In the genomic region with DNA sequence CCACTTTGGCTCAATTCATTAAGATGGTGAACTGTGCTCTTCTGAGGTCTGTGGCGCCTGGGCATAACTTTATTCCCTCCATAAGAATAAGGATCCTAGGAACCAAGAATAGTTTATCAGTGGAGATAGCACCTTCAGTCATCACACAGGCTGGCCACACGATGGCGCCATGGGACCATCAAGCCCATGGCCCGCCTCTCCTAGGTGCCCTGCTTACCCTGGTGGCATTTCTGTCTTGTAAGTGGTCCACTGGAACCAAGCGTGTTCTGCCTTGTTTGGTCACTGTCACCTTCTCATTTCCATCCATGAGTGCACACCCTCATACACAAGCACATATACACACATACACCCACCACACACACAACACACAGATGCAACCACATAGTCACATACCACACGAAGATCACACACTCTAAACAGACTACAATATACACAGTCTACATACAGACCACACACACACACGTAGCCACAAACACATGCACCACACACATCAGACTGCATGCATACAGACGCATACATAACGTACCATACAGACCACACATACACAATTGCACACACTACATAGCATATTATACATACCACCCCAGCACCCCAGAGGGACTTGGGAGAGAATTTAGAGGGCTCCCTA, we compare ENCODE assay signal across 10 mouse cellular contexts.
DNase-seq lines count a peak whose midpoint lies in the region; ATAC-seq lines count a peak whose summit lies in the region.
"Had no signal": no experiment of that assay in that cellular context is flagged by ENCODE, and none has a peak within 500 bp of the region (broad histone marks: within the 10 kb centered on the region; RNA-seq: fewer than 3 reads in every experiment).

No protein-coding gene starts in this region.

- 40% methylated on average over 9 of the region's 9 CpGs for WGBS in embryonic facial prominence, embryonic 10.5 days
- 38% methylated on average over 9 of the region's 9 CpGs for WGBS in hindbrain, embryonic 11.5 days
- 42% methylated on average over 9 of the region's 9 CpGs for whole genome bisulfite sequencing in midbrain, embryonic 16.5 days

- peak; percentile 51 for ATAC-seq in hindbrain, embryonic 11.5 days (ENCODE audit: low FRiP score)
- peak; percentile 75 for ATAC-seq in midbrain, embryonic 16.5 days

- H3K27me3 ChIP-seq in embryonic facial prominence, embryonic 10.5 days (replicated peaks; ENCODE audit: low read depth, poor library complexity, severe bottlenecking): peaks cover 25% of the 10 kb centered on the region
- no peaks in the 10 kb centered on the region for H3K27me3 ChIP-seq in hindbrain, embryonic 11.5 days (ENCODE audit: control insufficient read depth, insufficient read depth, low read length)
- H3K27me3 ChIP-seq in midbrain, embryonic 16.5 days (ENCODE audit: control insufficient read depth, insufficient read depth, low read depth, low read length): peaks cover 4% of the 10 kb centered on the region; the same call in 1 of the 2 replicates

- H3K4me3 ChIP-seq in embryonic facial prominence, embryonic 10.5 days: no peak overlapping the region
- no peak overlapping the region for H3K4me3 ChIP-seq in hindbrain, embryonic 11.5 days (ENCODE audit: low read depth, low read length)
- H3K4me3 ChIP-seq in midbrain, embryonic 16.5 days (ENCODE audit: low read depth, low read length): no peak overlapping the region
- H3K4me3 ChIP-seq: embryonic facial prominence, embryonic 12.5 days had no signal

- H3K4me1 ChIP-seq in embryonic facial prominence, embryonic 10.5 days: 0 out of 2 replicates have a peak, but pooled peaks cover 3% of the 10 kb centered on the region
- H3K4me1 ChIP-seq in hindbrain, embryonic 11.5 days (replicated peaks; ENCODE audit: control insufficient read depth, insufficient read depth, low read length): no peaks in the 10 kb centered on the region
- H3K4me1 ChIP-seq in midbrain, embryonic 16.5 days (ENCODE audit: control insufficient read depth, insufficient read depth, low read length): peaks cover 4% of the 10 kb centered on the region; the same call in 1 of the 2 replicates
- H3K4me1 ChIP-seq: embryonic facial prominence, embryonic 12.5 days had no signal

- H3K27ac ChIP-seq in embryonic facial prominence, embryonic 10.5 days (replicated peaks): no peak overlapping the region
- H3K27ac ChIP-seq in hindbrain, embryonic 11.5 days (ENCODE audit: low read depth, low read length): no peak overlapping the region
- H3K27ac ChIP-seq in midbrain, embryonic 16.5 days (ENCODE audit: low read length): no peak overlapping the region
- H3K27ac ChIP-seq: embryonic facial prominence, embryonic 12.5 days; macrophage had no signal

- no peak overlapping the region for H3K9ac ChIP-seq in hindbrain, embryonic 11.5 days (ENCODE audit: low read depth, low read length)
- no peak overlapping the region for H3K9ac ChIP-seq in midbrain, embryonic 16.5 days (ENCODE audit: low read depth, low read length)
- H3K9ac ChIP-seq: embryonic facial prominence, embryonic 12.5 days had no signal

- no peaks in the 10 kb centered on the region for H3K36me3 ChIP-seq in embryonic facial prominence, embryonic 10.5 days (replicated peaks)
- H3K36me3 ChIP-seq in hindbrain, embryonic 11.5 days (ENCODE audit: control insufficient read depth, insufficient read depth, low read length): no peaks in the 10 kb centered on the region
- H3K36me3 ChIP-seq in midbrain, embryonic 16.5 days (ENCODE audit: control insufficient read depth, insufficient read depth, low read length): no peaks in the 10 kb centered on the region
- H3K36me3 ChIP-seq: embryonic facial prominence, embryonic 12.5 days had no signal

- no peaks in the 10 kb centered on the region for H3K9me3 ChIP-seq in embryonic facial prominence, embryonic 10.5 days
- no peaks in the 10 kb centered on the region for H3K9me3 ChIP-seq in hindbrain, embryonic 11.5 days (ENCODE audit: control insufficient read depth, low read length)
- no peaks in the 10 kb centered on the region for H3K9me3 ChIP-seq in midbrain, embryonic 16.5 days (replicated peaks; ENCODE audit: control insufficient read depth, low read length, poor library complexity, severe bottlenecking)
- H3K9me3 ChIP-seq: embryonic facial prominence, embryonic 12.5 days had no signal

- no peak overlapping the region for H3K4me2 ChIP-seq in hindbrain, embryonic 11.5 days (replicated peaks; ENCODE audit: low read depth, low read length)
- no peak overlapping the region for H3K4me2 ChIP-seq in midbrain, embryonic 16.5 days (ENCODE audit: low read length)
- H3K4me2 ChIP-seq: embryonic facial prominence, embryonic 12.5 days had no signal

- intact Hi-C loops in left cerebral cortex, postnatal 25 days (cut with DNase I): loop anchor here (2.0 to 10.0 kb wide), 6 partner anchors 75 to 1680 kb away; a partner anchor contains a TSS

- peak; percentile 46 for DNase-seq in layer of hippocampus, adult 11-12 months (ENCODE audit: low spot score)
- no peak for DNase-seq in layer of hippocampus, adult 9-10 months (ENCODE audit: low spot score)
- peak; percentile 56 to 61 for DNase-seq in adrenal gland, adult 18-20 months (ENCODE audit: low spot score in 2 of 2)
- peak; percentile 74 for DNase-seq in embryonic facial prominence, embryonic 10.5 days (ENCODE audit: low spot score)
- peak; percentile 81 for DNase-seq in hindbrain, embryonic 11.5 days (ENCODE audit: low spot score)
- peak; percentile 53 to 64 for DNase-seq in left cerebral cortex, postnatal 25 days (ENCODE audit: low spot score in 2 of 2)
- peak; percentile 66 for DNase-seq in thymus, postnatal 4 days
